Mouse (Mus musculus): ENCODE measurements at regions not wholly inside any gene's neighbourhood (a gene's known extent, or its start where the extent isn't known, plus 50 kb on each side); places are given as distances from the start of the nearest gene placed in this dataset.

GRCm38 (mm10) chr12:33592938-33593337, 163.5 kb downstream of the Twistnb start:
- peak overlapping the region; percentile 75 for H3K27ac ChIP-seq
- 15% methylated on average over 17 of the region's 17 CpGs for WGBS
- no peak for ATAC-seq (ENCODE audit: insufficient number of reproducible peaks, insufficient read depth, low FRiP score, low TSS enrichment, low read depth)

GRCm38 (mm10) chr12:33593685-33594084, 164.2 kb downstream of the Twistnb start:
- ATAC-seq (ENCODE audit: insufficient number of reproducible peaks, insufficient read depth, low FRiP score, low TSS enrichment, low read depth) = peak; percentile 68; the same call in 1 of the 2 replicates
- peaks cover 23% of the 10 kb centered on the region for H3K4me1 ChIP-seq (replicated peaks)
- H3K36me3 ChIP-seq = no peaks in the 10 kb centered on the region
- WGBS = 7% methylated on average over 4 of the region's 4 CpGs
- H3K9ac ChIP-seq (replicated peaks) = no peak overlapping the region
- H3K4me2 ChIP-seq = peak overlapping the region; percentile 57
- H3K27ac ChIP-seq = no peak overlapping the region
- no peak overlapping the region for H3K4me3 ChIP-seq (replicated peaks)
- no peaks in the 10 kb centered on the region for H3K27me3 ChIP-seq
- no peaks in the 10 kb centered on the region for H3K9me3 ChIP-seq

More at GRCm38 (mm10) chr12:33592938-33593337, 163.5 kb downstream of the Twistnb start:
- H3K4me3 ChIP-seq (replicated peaks) = peak overlapping the region; percentile 26
- peak overlapping the region; percentile 47 for H3K9ac ChIP-seq (replicated peaks)
- H3K4me2 ChIP-seq = peak overlapping the region; percentile 57
- H3K9me3 ChIP-seq = no peaks in the 10 kb centered on the region
- H3K36me3 ChIP-seq = no peaks in the 10 kb centered on the region
- peaks cover 25% of the 10 kb centered on the region for H3K4me1 ChIP-seq (replicated peaks)
- no peaks in the 10 kb centered on the region for H3K27me3 ChIP-seq

- H3K4me1 ChIP-seq (replicated peaks) = peaks cover 5% of the 10 kb centered on the region; the same call in 1 of the 2 replicates
- ATAC-seq (ENCODE audit: insufficient number of reproducible peaks, insufficient read depth, low FRiP score, low TSS enrichment, low read depth) = no peak
- H3K36me3 ChIP-seq = no peaks in the 10 kb centered on the region
- no peaks in the 10 kb centered on the region for H3K27me3 ChIP-seq
- 77% methylated on average over 4 of the region's 4 CpGs for WGBS
- no peak overlapping the region for H3K27ac ChIP-seq
- no peak overlapping the region for H3K4me2 ChIP-seq
- no peak overlapping the region for H3K9ac ChIP-seq (replicated peaks)
- 0 out of 2 replicates have a peak, but pooled peaks cover 4% of the 10 kb centered on the region for H3K9me3 ChIP-seq
- no peak overlapping the region for H3K4me3 ChIP-seq (replicated peaks)
Observed at GRCm38 (mm10) chr12:33605393-33605792, 176.0 kb downstream of the Twistnb start.

GRCm38 (mm10) chr12:33607811-33608602, 178.6 kb downstream of the Twistnb start:
- Histone ChIP-seq H3K27ac (0 out of 2 replicates have a peak overlapping the region, but pooled peaks have one; percentile 5), H3K4me1 (replicated peaks) (peaks cover 5% of the 10 kb centered on the region; the same call in 1 of the 2 replicates), H3K9me3 (0 out of 2 replicates have a peak, but pooled peaks cover 4% of the 10 kb centered on the region), H3K36me3 (no peaks in the 10 kb centered on the region), H3K4me2 (no peak overlapping the region), H3K4me3 (replicated peaks) (no peak overlapping the region), H3K9ac (replicated peaks) (no peak overlapping the region), H3K27me3 (no peaks in the 10 kb centered on the region)
- 63% methylated on average over 7 of the region's 7 CpGs for WGBS
- no peak for ATAC-seq (ENCODE audit: insufficient number of reproducible peaks, insufficient read depth, low FRiP score, low TSS enrichment, low read depth)

- no peak for ATAC-seq (ENCODE audit: insufficient number of reproducible peaks, insufficient read depth, low FRiP score, low TSS enrichment, low read depth)
- 71% methylated on average over 3 of the region's 3 CpGs for WGBS
- no peak overlapping the region for H3K4me3 ChIP-seq (replicated peaks)
Observed at GRCm38 (mm10) chr12:33612378-33612777, 182.9 kb downstream of the Twistnb start.

GRCm38 (mm10) chr12:33620391-33620790, 191.0 kb downstream of the Twistnb start:
- Histone ChIP-seq H3K4me3 (replicated peaks) (no peak overlapping the region), H3K9ac (replicated peaks) (no peak overlapping the region), H3K4me2 (no peak overlapping the region), H3K27ac (no peak overlapping the region), H3K9me3 (no peaks in the 10 kb centered on the region), H3K27me3 (no peaks in the 10 kb centered on the region), H3K36me3 (no peaks in the 10 kb centered on the region), H3K4me1 (replicated peaks) (no peaks in the 10 kb centered on the region)
- WGBS = 54% methylated on average over 4 of the region's 4 CpGs
- ATAC-seq (ENCODE audit: insufficient number of reproducible peaks, insufficient read depth, low FRiP score, low TSS enrichment, low read depth) = no peak

More at GRCm38 (mm10) chr12:33612378-33612777, 182.9 kb downstream of the Twistnb start:
- Histone ChIP-seq H3K36me3 (no peaks in the 10 kb centered on the region), H3K27me3 (no peaks in the 10 kb centered on the region), H3K9ac (replicated peaks) (no peak overlapping the region), H3K4me1 (replicated peaks) (peaks cover 10% of the 10 kb centered on the region; the same call in 1 of the 2 replicates), H3K9me3 (no peaks in the 10 kb centered on the region), H3K27ac (no peak overlapping the region), H3K4me2 (no peak overlapping the region)

GRCm38 (mm10) chr12:33626092-33626882, 196.9 kb downstream of the Twistnb start:
- 55% methylated on average over 4 of the region's 4 CpGs for whole genome bisulfite sequencing
- no peak overlapping the region for H3K9ac ChIP-seq (replicated peaks)
- H3K36me3 ChIP-seq = no peaks in the 10 kb centered on the region
- no peaks in the 10 kb centered on the region for H3K9me3 ChIP-seq
- H3K4me3 ChIP-seq (replicated peaks) = no peak overlapping the region
- H3K27me3 ChIP-seq = no peaks in the 10 kb centered on the region
- no peak overlapping the region for H3K27ac ChIP-seq
- ATAC-seq (ENCODE audit: insufficient number of reproducible peaks, insufficient read depth, low FRiP score, low TSS enrichment, low read depth) = no peak
- no peak overlapping the region for H3K4me2 ChIP-seq
- 0 out of 2 replicates have a peak, but pooled peaks cover 3% of the 10 kb centered on the region for H3K4me1 ChIP-seq (replicated peaks)

GRCm38 (mm10) chr12:33652597-33652996, 223.2 kb downstream of the Twistnb start:
- WGBS = 83% methylated on average over 1 of the region's 1 CpGs
- Histone ChIP-seq H3K27me3 (no peaks in the 10 kb centered on the region), H3K4me2 (no peak overlapping the region), H3K9me3 (no peaks in the 10 kb centered on the region), H3K9ac (replicated peaks) (no peak overlapping the region), H3K27ac (no peak overlapping the region), H3K4me3 (replicated peaks) (no peak overlapping the region), H3K4me1 (replicated peaks) (no peaks in the 10 kb centered on the region; the same call in 1 of the 2 replicates), H3K36me3 (no peaks in the 10 kb centered on the region)
- ATAC-seq (ENCODE audit: insufficient number of reproducible peaks, insufficient read depth, low FRiP score, low TSS enrichment, low read depth) = no peak

- H3K27ac ChIP-seq = no peak overlapping the region
- no peaks in the 10 kb centered on the region for H3K4me1 ChIP-seq (replicated peaks)
- no peaks in the 10 kb centered on the region for H3K36me3 ChIP-seq
- no peaks in the 10 kb centered on the region for H3K9me3 ChIP-seq
- no peak overlapping the region for H3K4me3 ChIP-seq (replicated peaks)
- no peak overlapping the region for H3K9ac ChIP-seq (replicated peaks)
- 54% methylated on average over 6 of the region's 6 CpGs for WGBS
- no peak for ATAC-seq (ENCODE audit: insufficient number of reproducible peaks, insufficient read depth, low FRiP score, low TSS enrichment, low read depth)
- H3K4me2 ChIP-seq = no peak overlapping the region
- H3K27me3 ChIP-seq = no peaks in the 10 kb centered on the region
Observed at GRCm38 (mm10) chr12:33675508-33675907, 246.1 kb downstream of the Twistnb start.

GRCm38 (mm10) chr12:33692870-33693269, 235.4 kb upstream of the Ferd3l start:
- Histone ChIP-seq H3K4me2 (no peak overlapping the region), H3K4me3 (replicated peaks) (no peak overlapping the region), H3K9ac (replicated peaks) (no peak overlapping the region), H3K27me3 (no peaks in the 10 kb centered on the region), H3K4me1 (replicated peaks) (no peaks in the 10 kb centered on the region), H3K36me3 (no peaks in the 10 kb centered on the region), H3K9me3 (no peaks in the 10 kb centered on the region), H3K27ac (no peak overlapping the region)
- WGBS = 82% methylated on average over 3 of the region's 3 CpGs
- no peak for ATAC-seq (ENCODE audit: insufficient number of reproducible peaks, insufficient read depth, low FRiP score, low TSS enrichment, low read depth)

- Histone ChIP-seq H3K9me3 (no peaks in the 10 kb centered on the region), H3K9ac (replicated peaks) (no peak overlapping the region), H3K27ac (no peak overlapping the region), H3K4me3 (replicated peaks) (no peak overlapping the region), H3K4me2 (no peak overlapping the region), H3K27me3 (no peaks in the 10 kb centered on the region), H3K36me3 (no peaks in the 10 kb centered on the region), H3K4me1 (replicated peaks) (peaks cover 14% of the 10 kb centered on the region)
- 77% methylated on average over 3 of the region's 3 CpGs for WGBS
- no peak for ATAC-seq (ENCODE audit: insufficient number of reproducible peaks, insufficient read depth, low FRiP score, low TSS enrichment, low read depth)
Observed at GRCm38 (mm10) chr12:33714392-33714791, 213.8 kb upstream of the Ferd3l start.
